Mouse (Mus musculus) heart, embryonic 16.5 days (tissue): ENCODE measurements around the gene Anks1b. TPM values are rescaled to one million over a fixed set of nuclear protein-coding genes. Genes with fewer than 3 reads are reported as not detected.

Experiments
- ATAC-seq: fragments of 200-750 bp; cut with Nextera tagmentation; replicated peaks from 2 replicates; pipeline ENCODE4 v1.8.0; 2017; ENCODE audit warnings: moderate number of reproducible peaks; ENCODE audit not compliant: insufficient read depth, low FRiP score; ENCODE audit errors: extremely low read depth
- H3K27ac ChIP-seq: fragments of 300-500 bp; sonication (generic); 2 replicates; pipeline ENCODE4 v1.5.1; 2014; ENCODE audit warnings: mild to moderate bottlenecking, low read length, control low read depth, moderate library complexity
- H3K27me3 ChIP-seq: fragments of 300-500 bp; sonication (generic); 2 replicates; pipeline ENCODE4 v1.6.1; 2014; ENCODE audit warnings: low read length, mixed read lengths; ENCODE audit not compliant: control insufficient read depth, insufficient read depth
- H3K36me3 ChIP-seq: fragments of 300-500 bp; sonication (generic); 2 replicates; pipeline ENCODE4 v1.6.1; 2014; ENCODE audit not compliant: control insufficient read depth, insufficient read depth
- H3K4me1 ChIP-seq: fragments of 300-500 bp; sonication (generic); 2 replicates; pipeline ENCODE4 v1.6.1; 2014; ENCODE audit warnings: low read length, mixed read lengths; ENCODE audit not compliant: control insufficient read depth, insufficient read depth
- H3K4me2 ChIP-seq: fragments of 300-500 bp; sonication (generic); 2 replicates; pipeline ENCODE4 v1.6.1; 2014; ENCODE audit warnings: low read depth, mild to moderate bottlenecking, control low read depth, low read length
- H3K4me3 ChIP-seq: fragments of 300-500 bp; sonication (generic); 2 replicates; pipeline ENCODE4 v1.5.1; 2014; ENCODE audit warnings: mild to moderate bottlenecking, control low read depth, low read length
- H3K9ac ChIP-seq: fragments of 300-500 bp; sonication (generic); 2 replicates; pipeline ENCODE4 v1.6.1; 2014; ENCODE audit warnings: low read length, control low read depth
- H3K9me3 ChIP-seq: fragments of 300-500 bp; sonication (generic); replicated peaks from 2 replicates; pipeline ENCODE4 v1.6.1; 2016; ENCODE audit warnings: low read length; ENCODE audit not compliant: control insufficient read depth
- WGBS: fragments of 180-500 bp; shearing (Covaris S2); extraction: QIAGEN DNeasy Blood & Tissue Kit; methylation state at CpG from one replicate; pipeline ENCODE4 v1.1.7; 2014; 5-methylcytosine and 5-hydroxymethylcytosine counted together
- polyA plus RNA-seq: library from polyadenylated mRNA; unstranded; fragments of >200 nt; fragmentation: Nextera tagmentation; extraction: Ambion mirVana; gene quantifications from 2 replicates; pipeline ENCODE4 v1.2.1, GENCODE M21; 2015

Anks1b gene
- polyA plus RNA-seq, 1 experiment from 2014 or later = 0.13 TPM

GRCm38 (mm10) chr10:90493996-90494642 lies 620.8 kb downstream of the Anks1b start:
- Histone ChIP-seq H3K4me2 (no peak overlapping the region), H3K4me1 (no peaks in the 10 kb centered on the region), H3K9me3 (no peaks in the 10 kb centered on the region), H3K4me3 (no peak overlapping the region), H3K27me3 (no peaks in the 10 kb centered on the region), H3K27ac (no peak overlapping the region), H3K36me3 (no peaks in the 10 kb centered on the region), H3K9ac (no peak overlapping the region)
- WGBS = 64% methylated on average over 3 of the region's 3 CpGs
- no peak for ATAC-seq

DNA sequence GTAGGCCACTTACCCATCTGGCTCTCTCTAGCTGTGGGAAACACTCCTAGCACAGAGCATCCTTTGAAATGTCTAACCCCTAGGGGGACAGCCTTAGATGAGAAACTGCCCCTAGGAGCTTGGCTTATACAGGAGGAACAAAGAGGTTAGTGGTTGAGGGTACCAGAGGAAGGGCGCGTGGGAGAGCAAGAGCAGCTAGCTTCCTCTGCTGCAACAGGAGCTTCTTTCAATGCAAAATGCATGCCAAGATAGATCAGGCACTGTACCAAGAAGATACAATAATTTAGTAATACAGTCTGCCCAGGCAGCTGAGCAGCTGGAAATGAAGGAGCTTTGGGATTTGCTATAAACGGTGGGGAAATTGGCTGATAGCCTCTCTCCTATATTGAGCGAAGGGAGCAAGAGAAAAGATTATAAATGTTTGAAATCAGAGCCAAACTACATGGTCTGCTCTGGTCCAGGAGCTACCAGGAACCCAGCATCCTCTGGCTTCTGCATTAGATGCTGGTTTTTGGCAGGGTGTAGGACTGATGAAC lies 621.7 kb downstream of the Anks1b start:
- no peak overlapping the region for H3K27ac ChIP-seq
- no peak for ATAC-seq
- no peaks in the 10 kb centered on the region for H3K9me3 ChIP-seq
- no peaks in the 10 kb centered on the region for H3K4me1 ChIP-seq
- no peak overlapping the region for H3K4me3 ChIP-seq
- no peaks in the 10 kb centered on the region for H3K27me3 ChIP-seq
- no peak overlapping the region for H3K9ac ChIP-seq
- WGBS = 73% methylated on average over 4 of the region's 4 CpGs
- H3K36me3 ChIP-seq = no peaks in the 10 kb centered on the region
- no peak overlapping the region for H3K4me2 ChIP-seq

- H3K9me3 ChIP-seq = no peaks in the 10 kb centered on the region
- no peaks in the 10 kb centered on the region for H3K4me1 ChIP-seq
- WGBS = 24% methylated on average over 1 of the region's 1 CpGs
- H3K4me3 ChIP-seq = no peak overlapping the region
- no peak overlapping the region for H3K27ac ChIP-seq
- H3K36me3 ChIP-seq = no peaks in the 10 kb centered on the region
- no peak overlapping the region for H3K9ac ChIP-seq
- no peak overlapping the region for H3K4me2 ChIP-seq
- no peak for ATAC-seq
- no peaks in the 10 kb centered on the region for H3K27me3 ChIP-seq
These were observed 634.3 kb downstream of the Anks1b start for GRCm38 (mm10) chr10:90507561-90507960.

DNA sequence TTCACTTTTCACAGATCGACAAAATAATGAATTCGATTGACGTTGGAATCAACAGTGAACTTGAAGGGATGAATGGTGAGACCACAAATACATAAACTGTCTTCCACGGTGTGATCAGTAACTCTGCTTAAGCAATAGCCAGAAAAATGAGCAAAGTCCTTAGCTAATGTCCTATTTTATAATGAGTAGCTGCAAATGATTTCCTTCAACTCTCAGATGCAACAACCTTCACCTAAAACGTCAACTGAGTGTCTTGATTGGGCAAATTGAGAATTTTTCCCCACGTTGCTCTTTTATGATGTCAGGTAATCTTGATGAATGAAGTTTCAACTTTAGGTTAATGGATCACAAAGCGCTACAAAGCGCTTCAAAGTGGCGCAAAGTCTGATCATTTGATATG lies 639.5 kb downstream of the Anks1b start:
- H3K4me2 ChIP-seq = no peak overlapping the region
- WGBS = 88% methylated on average over 9 of the region's 9 CpGs
- no peaks in the 10 kb centered on the region for H3K4me1 ChIP-seq
- no peaks in the 10 kb centered on the region for H3K9me3 ChIP-seq
- no peaks in the 10 kb centered on the region for H3K36me3 ChIP-seq
- no peak overlapping the region for H3K4me3 ChIP-seq
- H3K27me3 ChIP-seq = no peaks in the 10 kb centered on the region
- no peak overlapping the region for H3K27ac ChIP-seq
- no peak overlapping the region for H3K9ac ChIP-seq
- ATAC-seq = no peak

- H3K36me3 ChIP-seq = no peaks in the 10 kb centered on the region
- no peaks in the 10 kb centered on the region for H3K4me1 ChIP-seq
- 53% methylated on average over 1 of the region's 1 CpGs for WGBS
- H3K27me3 ChIP-seq = no peaks in the 10 kb centered on the region
- ATAC-seq = no peak
- no peak overlapping the region for H3K9ac ChIP-seq
- H3K9me3 ChIP-seq = no peaks in the 10 kb centered on the region
- no peak overlapping the region for H3K4me2 ChIP-seq
- H3K4me3 ChIP-seq = no peak overlapping the region
- H3K27ac ChIP-seq = no peak overlapping the region
These were observed 658.5 kb downstream of the Anks1b start for GRCm38 (mm10) chr10:90531813-90532212.

DNA sequence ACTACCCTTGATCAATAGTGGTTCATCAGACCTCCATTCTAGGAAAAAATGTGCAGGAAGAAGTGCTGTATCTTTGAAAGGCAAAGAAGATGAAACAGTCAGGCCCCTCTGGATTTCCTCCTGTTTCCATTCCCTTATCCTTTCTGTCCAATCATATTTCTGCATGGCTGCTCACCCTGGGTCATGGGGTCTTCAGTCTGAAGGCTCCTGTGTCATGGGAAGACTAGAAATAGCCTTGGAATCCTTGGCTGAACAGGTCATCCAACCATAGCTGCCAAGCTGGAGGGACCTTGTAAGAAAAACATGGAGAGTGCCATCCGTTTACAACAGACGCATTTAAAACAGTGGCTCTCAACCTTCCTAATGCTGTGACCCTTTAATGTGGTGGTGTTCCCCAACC lies 662.1 kb downstream of the Anks1b start:
- Histone ChIP-seq H3K4me3 (no peak overlapping the region), H3K9me3 (no peaks in the 10 kb centered on the region), H3K4me2 (no peak overlapping the region), H3K9ac (no peak overlapping the region), H3K27ac (no peak overlapping the region), H3K27me3 (no peaks in the 10 kb centered on the region), H3K36me3 (no peaks in the 10 kb centered on the region), H3K4me1 (no peaks in the 10 kb centered on the region)
- no peak for ATAC-seq
- 88% methylated on average over 2 of the region's 2 CpGs for WGBS

DNA sequence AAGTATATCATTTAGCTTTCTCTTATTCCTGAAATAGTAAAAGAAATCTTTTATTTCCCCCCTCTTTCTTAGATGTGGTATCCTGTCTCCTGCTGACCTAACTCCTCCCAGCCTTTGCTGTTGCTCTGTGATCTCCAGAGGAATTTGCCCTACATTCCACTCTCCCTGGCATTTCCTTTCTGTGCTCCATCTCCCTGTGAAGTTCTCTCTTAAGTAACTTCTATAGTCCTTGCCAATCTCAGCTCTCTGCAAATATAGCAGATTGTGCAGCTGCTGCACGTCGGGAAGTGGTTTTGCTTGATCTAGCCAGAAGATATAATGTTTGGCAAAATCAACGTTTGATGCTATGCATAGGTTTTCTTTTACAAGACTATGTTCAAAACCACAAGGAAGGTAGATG lies 673.3 kb downstream of the Anks1b start:
- Histone ChIP-seq H3K27ac (no peak overlapping the region), H3K4me3 (no peak overlapping the region), H3K9me3 (no peaks in the 10 kb centered on the region), H3K27me3 (no peaks in the 10 kb centered on the region), H3K4me1 (no peaks in the 10 kb centered on the region), H3K36me3 (no peaks in the 10 kb centered on the region), H3K9ac (no peak overlapping the region), H3K4me2 (no peak overlapping the region)
- WGBS = 30% methylated on average over 3 of the region's 3 CpGs
- ATAC-seq = no peak

GRCm38 (mm10) chr10:90562906-90563305 lies 689.6 kb downstream of the Anks1b start:
- Histone ChIP-seq H3K9me3 (no peaks in the 10 kb centered on the region), H3K27me3 (no peaks in the 10 kb centered on the region), H3K9ac (no peak overlapping the region), H3K36me3 (no peaks in the 10 kb centered on the region), H3K4me3 (no peak overlapping the region), H3K4me2 (no peak overlapping the region), H3K27ac (no peak overlapping the region), H3K4me1 (no peaks in the 10 kb centered on the region)
- ATAC-seq = no peak
- WGBS = 77% methylated on average over 7 of the region's 7 CpGs

GRCm38 (mm10) chr10:90576191-90577098 lies 703.1 kb downstream of the Anks1b start:
- Histone ChIP-seq H3K36me3 (no peaks in the 10 kb centered on the region), H3K27ac (no peak overlapping the region), H3K27me3 (no peaks in the 10 kb centered on the region; the same call in 1 of the 2 replicates), H3K4me3 (peak overlapping the region; percentile 34), H3K9ac (no peak overlapping the region), H3K4me1 (peaks cover 3% of the 10 kb centered on the region; the same call in 1 of the 2 replicates), H3K4me2 (peak overlapping the region; percentile 64), H3K9me3 (0 out of 2 replicates have a peak, but pooled peaks cover 3% of the 10 kb centered on the region)
- peak; percentile 63 for ATAC-seq
- WGBS = 19% methylated on average over 29 of the region's 29 CpGs
